Mouse (Mus musculus): ENCODE measurements around the gene Cdcp2. TPM values are rescaled to one million over a fixed set of nuclear protein-coding genes. Genes with fewer than 3 reads are reported as not detected.
A peak's percentile ranks its signal among the peaks of the same experiment; 100 is the strongest.

The Cdcp2 gene
- total RNA-seq, 1 experiment: 0.09 TPM

DNA sequence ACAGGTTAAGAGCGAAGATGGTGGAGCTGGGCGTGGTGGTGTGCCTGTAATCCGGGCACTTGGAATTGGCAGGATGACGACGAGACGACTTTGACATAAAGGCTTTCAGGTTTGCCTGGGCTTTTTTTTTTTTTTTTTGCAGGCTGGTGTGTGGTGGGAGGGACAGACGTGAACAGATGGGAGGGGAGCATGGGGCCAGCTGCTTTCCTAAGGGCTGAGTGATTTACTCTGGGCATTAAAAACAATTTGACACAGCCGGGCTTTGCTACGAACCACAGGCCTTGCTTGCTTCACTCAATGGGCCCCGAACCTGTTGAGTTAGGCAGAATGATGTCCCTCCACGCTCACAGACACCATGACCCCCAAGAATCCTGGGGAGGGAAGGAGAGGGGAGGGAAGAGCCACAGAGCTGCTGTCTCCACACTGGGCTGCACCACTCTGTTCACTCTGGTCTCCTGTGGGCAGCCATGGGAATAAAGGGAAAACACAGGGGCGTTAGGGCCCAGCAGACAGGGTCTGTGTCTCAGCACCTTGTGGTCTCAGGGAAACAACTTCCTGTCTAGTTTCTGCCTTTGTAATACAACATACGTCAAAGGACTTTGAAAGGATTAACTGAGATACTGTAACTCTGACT is 30.3 kb downstream of the Cdcp2 start:
- Histone ChIP-seq H3K36me3 (ENCODE audit: control insufficient read depth, insufficient read depth, low read length, poor library complexity, severe bottlenecking) (no peaks in the 10 kb centered on the region), H3K4me1 (ENCODE audit: control insufficient read depth in 2 of 2, insufficient read depth in 2 of 2, low read length in 2 of 2, poor library complexity in 1 of 2) (peaks cover 0 to 9% of the 10 kb centered on the region in 2 experiments; a peak in 2 of 4 replicates), H3K4me3 (ENCODE audit: insufficient read depth in 1 of 2, low read depth in 1 of 2, low read length in 2 of 2, poor library complexity in 1 of 2, severe bottlenecking in 1 of 2) (no peak overlapping the region), H3K27ac (ENCODE audit: insufficient read depth, low read depth, low read length, poor library complexity, severe bottlenecking) (no peak overlapping the region), H3K9me3 (ENCODE audit: control insufficient read depth, insufficient read depth, low read depth, low read length) (no peaks in the 10 kb centered on the region), H3K9ac (ENCODE audit: insufficient read depth, low read depth, low read length, poor library complexity, severe bottlenecking) (no peak overlapping the region)
- TF ChIP-seq HCFC1 (IDR thresholded peaks at IDR 0.05; ENCODE audit: borderline replicate concordance, insufficient read depth, low read length) (no peak), ZNF384 (IDR thresholded peaks at IDR 0.05; ENCODE audit: low read depth, low read length) (no peak), CHD2 (IDR thresholded peaks at IDR 0.05; ENCODE audit: low read depth, low read length) (no peak), ZC3H11A (IDR thresholded peaks at IDR 0.05; ENCODE audit: borderline replicate concordance, low read depth, low read length) (no peak), MAFK (IDR thresholded peaks at IDR 0.05; ENCODE audit: insufficient read depth, low read depth, low read length) (no peak)
- in situ Hi-C loops (cut with MboI; ENCODE audit: low sequenced_read_pairs in 2 of 2, unreplicated experiment in 2 of 2): no loop called here
- DNase-seq (ENCODE audit: low read depth, low spot score): no peak

DNA sequence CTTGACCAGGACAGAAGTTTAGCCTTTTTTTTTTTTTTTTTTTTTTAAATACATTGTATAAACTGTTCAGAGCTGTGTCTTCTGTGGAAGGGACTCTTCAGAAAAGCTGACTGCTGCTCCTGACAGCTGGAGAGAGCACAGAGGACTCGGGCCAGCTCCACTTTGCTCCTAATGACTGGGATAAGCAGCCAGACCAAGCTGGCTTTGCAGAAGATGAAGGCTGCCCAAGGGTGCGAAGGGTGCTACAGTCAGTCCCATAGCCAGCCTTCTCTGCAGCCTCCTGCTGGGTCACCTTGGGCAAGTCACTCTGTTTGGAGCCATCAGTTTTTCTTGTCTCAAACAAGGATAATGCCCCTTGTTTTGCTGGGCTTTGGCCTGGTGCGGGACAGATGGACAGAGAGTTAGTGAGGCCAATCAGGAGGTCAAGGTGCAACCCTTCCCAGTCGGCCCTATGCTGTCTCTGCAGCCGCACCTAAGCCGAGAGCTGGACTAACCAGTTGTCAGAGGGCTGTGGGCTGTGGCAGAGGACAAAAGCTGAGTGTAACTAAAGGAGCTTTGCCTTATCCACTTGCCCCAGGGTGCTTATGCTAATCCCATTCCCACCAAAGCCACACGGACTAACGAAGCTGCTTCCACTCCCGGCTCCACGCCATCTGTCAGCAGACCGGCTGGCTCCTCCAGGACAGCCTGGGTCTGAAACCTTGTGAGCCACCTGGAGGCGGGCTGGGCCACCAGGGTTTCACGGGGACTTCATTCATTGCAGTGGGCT is 31.4 kb downstream of the Cdcp2 start:
- Histone ChIP-seq H3K4me3 (ENCODE audit: insufficient read depth in 1 of 2, low read depth in 1 of 2, low read length in 2 of 2, poor library complexity in 1 of 2, severe bottlenecking in 1 of 2) (no peak overlapping the region), H3K9ac (ENCODE audit: insufficient read depth, low read depth, low read length, poor library complexity, severe bottlenecking) (no peak overlapping the region), H3K4me1 (ENCODE audit: control insufficient read depth in 2 of 2, insufficient read depth in 2 of 2, low read length in 2 of 2, poor library complexity in 1 of 2) (peaks cover 0 to 9% of the 10 kb centered on the region in 2 experiments; a peak in 2 of 4 replicates), H3K36me3 (ENCODE audit: control insufficient read depth, insufficient read depth, low read length, poor library complexity, severe bottlenecking) (no peaks in the 10 kb centered on the region), H3K27ac (ENCODE audit: insufficient read depth, low read depth, low read length, poor library complexity, severe bottlenecking) (no peak overlapping the region), H3K9me3 (ENCODE audit: control insufficient read depth, insufficient read depth, low read depth, low read length) (no peaks in the 10 kb centered on the region)
- TF ChIP-seq ZC3H11A (IDR thresholded peaks at IDR 0.05; ENCODE audit: borderline replicate concordance, low read depth, low read length): no peak
- DNase-seq (ENCODE audit: low read depth, low spot score): peak; percentile 30
- in situ Hi-C loops (cut with MboI; ENCODE audit: low sequenced_read_pairs in 2 of 2, unreplicated experiment in 2 of 2): no loop called here

DNA sequence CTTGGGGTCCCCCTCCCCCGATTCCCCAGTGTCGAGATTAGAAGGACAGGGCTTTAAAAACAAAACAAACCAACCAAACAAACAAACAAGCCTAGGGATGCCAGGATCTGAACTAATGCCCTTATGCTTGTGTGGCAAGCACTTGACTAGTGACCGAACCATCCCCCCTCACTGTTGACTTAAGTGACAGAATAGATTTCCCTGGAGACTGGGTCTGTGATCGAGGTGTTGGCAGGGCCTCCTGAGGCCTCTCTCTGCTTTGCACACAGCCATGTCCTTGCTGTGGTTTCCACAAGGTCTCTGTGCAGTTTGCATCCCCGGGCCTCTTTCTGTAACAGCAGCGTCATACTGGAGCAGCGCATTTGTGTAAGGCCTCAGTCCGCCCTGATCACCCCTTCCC is 32.7 kb downstream of the Cdcp2 start:
- Histone ChIP-seq H3K36me3 (ENCODE audit: control insufficient read depth, insufficient read depth, low read length, poor library complexity, severe bottlenecking) (no peaks in the 10 kb centered on the region), H3K4me3 (ENCODE audit: insufficient read depth in 1 of 2, low read depth in 1 of 2, low read length in 2 of 2, poor library complexity in 1 of 2, severe bottlenecking in 1 of 2) (no peak overlapping the region), H3K4me1 (ENCODE audit: control insufficient read depth in 2 of 2, insufficient read depth in 2 of 2, low read length in 2 of 2, poor library complexity in 1 of 2) (peaks cover 0 to 9% of the 10 kb centered on the region in 2 experiments; a peak in 2 of 4 replicates), H3K9me3 (ENCODE audit: control insufficient read depth, insufficient read depth, low read depth, low read length) (no peaks in the 10 kb centered on the region), H3K9ac (ENCODE audit: insufficient read depth, low read depth, low read length, poor library complexity, severe bottlenecking) (no peak overlapping the region), H3K27ac (ENCODE audit: insufficient read depth, low read depth, low read length, poor library complexity, severe bottlenecking) (no peak overlapping the region)
- DNase-seq (ENCODE audit: low read depth, low spot score): no peak
- no peak for TF ChIP-seq ZC3H11A (IDR thresholded peaks at IDR 0.05; ENCODE audit: borderline replicate concordance, low read depth, low read length)
- TF ChIP-seq ZNF384 (IDR thresholded peaks at IDR 0.05; ENCODE audit: low read depth, low read length): no peak
- no peak for TF ChIP-seq MAFK (IDR thresholded peaks at IDR 0.05; ENCODE audit: insufficient read depth, low read depth, low read length)
- TF ChIP-seq HCFC1 (IDR thresholded peaks at IDR 0.05; ENCODE audit: borderline replicate concordance, insufficient read depth, low read length): no peak
- no peak for TF ChIP-seq CHD2 (IDR thresholded peaks at IDR 0.05; ENCODE audit: low read depth, low read length)
- in situ Hi-C loops (cut with MboI; ENCODE audit: low sequenced_read_pairs in 2 of 2, unreplicated experiment in 2 of 2): no loop called here

GRCm38 (mm10) chr4:107130534-107130933 is 33.8 kb downstream of the Cdcp2 start:
- no peak for DNase-seq (ENCODE audit: low read depth, low spot score)
- H3K4me3 ChIP-seq (ENCODE audit: insufficient read depth in 1 of 2, low read depth in 1 of 2, low read length in 2 of 2, poor library complexity in 1 of 2, severe bottlenecking in 1 of 2): no peak overlapping the region
- H3K9me3 ChIP-seq (ENCODE audit: control insufficient read depth, insufficient read depth, low read depth, low read length): no peaks in the 10 kb centered on the region
- H3K4me1 ChIP-seq (ENCODE audit: control insufficient read depth in 2 of 2, insufficient read depth in 2 of 2, low read length in 2 of 2, poor library complexity in 1 of 2): peaks cover 0 to 9% of the 10 kb centered on the region in 2 experiments; a peak in 2 of 4 replicates
- no peak overlapping the region for H3K9ac ChIP-seq (ENCODE audit: insufficient read depth, low read depth, low read length, poor library complexity, severe bottlenecking)
- H3K27ac ChIP-seq (ENCODE audit: insufficient read depth, low read depth, low read length, poor library complexity, severe bottlenecking): no peak overlapping the region
- in situ Hi-C loops (cut with MboI; ENCODE audit: low sequenced_read_pairs in 2 of 2, unreplicated experiment in 2 of 2): no loop called here
- TF ChIP-seq CHD2 (IDR thresholded peaks at IDR 0.05; ENCODE audit: low read depth, low read length) (no peak), ZNF384 (IDR thresholded peaks at IDR 0.05; ENCODE audit: low read depth, low read length) (no peak), MAFK (IDR thresholded peaks at IDR 0.05; ENCODE audit: insufficient read depth, low read depth, low read length) (no peak), ZC3H11A (IDR thresholded peaks at IDR 0.05; ENCODE audit: borderline replicate concordance, low read depth, low read length) (no peak), HCFC1 (IDR thresholded peaks at IDR 0.05; ENCODE audit: borderline replicate concordance, insufficient read depth, low read length) (no peak)
- H3K36me3 ChIP-seq (ENCODE audit: control insufficient read depth, insufficient read depth, low read length, poor library complexity, severe bottlenecking): no peaks in the 10 kb centered on the region

All from ES-E14 (cell line).